In genomic region chr3:139404673-139405072, GRCm38 (mm10) we compare ENCODE assay signal across 31 mouse cellular contexts.
"Had no signal": no experiment of that assay in that cellular context is flagged by ENCODE, and none has a peak within 500 bp of the region (broad histone marks: within the 10 kb centered on the region; RNA-seq: fewer than 3 reads in every experiment).

No protein-coding gene starts in this region.

- DNase-seq: left cerebral cortex, postnatal 4 days; liver; liver, embryonic 13.5 days; liver, postnatal 0 days; lung, adult 18-20 months; lung, adult 2 months; lung, embryonic 14.5 days; lung, postnatal 10 days; lung, postnatal 14 days; lung, postnatal 36 days; lung, postnatal 4 days had no signal

- H3K27me3 ChIP-seq: limb, embryonic 12.5 days; limb, embryonic 13.5 days; limb, embryonic 15.5 days; liver, embryonic 12.5 days; liver, embryonic 13.5 days; liver, embryonic 15.5 days; lung, embryonic 15.5 days; megakaryocyte, embryonic 14.5 days; midbrain, embryonic 12.5 days; midbrain, embryonic 13.5 days; midbrain, embryonic 15.5 days; neural tube, embryonic 12.5 days had no signal

- H3K4me2 ChIP-seq: limb, embryonic 12.5 days; limb, embryonic 13.5 days; limb, embryonic 15.5 days; liver, embryonic 11.5 days; liver, embryonic 12.5 days; liver, embryonic 13.5 days; liver, embryonic 15.5 days; lung, embryonic 14.5 days; lung, embryonic 15.5 days; midbrain, embryonic 11.5 days; midbrain, embryonic 12.5 days; midbrain, embryonic 13.5 days; midbrain, embryonic 15.5 days; neural tube, embryonic 12.5 days had no signal

- H3K4me1 ChIP-seq: limb, embryonic 10.5 days; limb, embryonic 12.5 days; limb, embryonic 13.5 days; limb, embryonic 15.5 days; liver, embryonic 12.5 days; liver, embryonic 13.5 days; liver, embryonic 15.5 days; lung, embryonic 15.5 days; megakaryocyte, embryonic 14.5 days; midbrain, embryonic 10.5 days; midbrain, embryonic 12.5 days; midbrain, embryonic 13.5 days; midbrain, embryonic 15.5 days; neural tube, embryonic 12.5 days had no signal

- H3K9me3 ChIP-seq: limb, embryonic 10.5 days; limb, embryonic 12.5 days; limb, embryonic 13.5 days; limb, embryonic 15.5 days; liver, embryonic 12.5 days; liver, embryonic 13.5 days; liver, embryonic 15.5 days; lung, embryonic 15.5 days; midbrain, embryonic 10.5 days; midbrain, embryonic 12.5 days; midbrain, embryonic 13.5 days; midbrain, embryonic 15.5 days; neural tube, embryonic 12.5 days had no signal

- H3K27ac ChIP-seq: limb, embryonic 10.5 days; limb, embryonic 12.5 days; limb, embryonic 13.5 days; limb, embryonic 15.5 days; liver, embryonic 12.5 days; liver, embryonic 13.5 days; liver, embryonic 14.5 days; liver, embryonic 15.5 days; lung, embryonic 15.5 days; macrophage; midbrain, embryonic 10.5 days; midbrain, embryonic 12.5 days; midbrain, embryonic 13.5 days; midbrain, embryonic 15.5 days; neural tube, embryonic 12.5 days had no signal

- ATAC-seq: liver, embryonic 12.5 days; liver, postnatal 0 days; lung, postnatal 0 days; midbrain, embryonic 13.5 days; midbrain, embryonic 15.5 days; midbrain, embryonic 16.5 days had no signal

- H3K36me3 ChIP-seq: limb, embryonic 10.5 days; limb, embryonic 12.5 days; limb, embryonic 13.5 days; limb, embryonic 15.5 days; liver, embryonic 12.5 days; liver, embryonic 13.5 days; liver, embryonic 15.5 days; lung, embryonic 15.5 days; midbrain, embryonic 10.5 days; midbrain, embryonic 12.5 days; midbrain, embryonic 13.5 days; midbrain, embryonic 15.5 days; neural tube, embryonic 12.5 days had no signal

- H3K9ac ChIP-seq: limb, embryonic 12.5 days; limb, embryonic 13.5 days; limb, embryonic 15.5 days; liver, embryonic 12.5 days; liver, embryonic 13.5 days; liver, embryonic 14.5 days; liver, embryonic 15.5 days; liver, postnatal 0 days; lung, embryonic 14.5 days; lung, embryonic 15.5 days; midbrain, embryonic 12.5 days; midbrain, embryonic 13.5 days; midbrain, embryonic 15.5 days; neural tube, embryonic 12.5 days had no signal

- H3K4me3 ChIP-seq: limb, embryonic 10.5 days; limb, embryonic 12.5 days; limb, embryonic 13.5 days; limb, embryonic 15.5 days; liver, embryonic 12.5 days; liver, embryonic 13.5 days; liver, embryonic 15.5 days; lung, embryonic 15.5 days; megakaryocyte, embryonic 14.5 days; midbrain, embryonic 10.5 days; midbrain, embryonic 12.5 days; midbrain, embryonic 13.5 days; midbrain, embryonic 15.5 days; myocyte; neural tube, embryonic 12.5 days had no signal
